Mouse (Mus musculus): ENCODE measurements around the gene Slc38a2. TPM values are rescaled to one million over a fixed set of nuclear protein-coding genes. Genes with fewer than 3 reads are reported as not detected.

The Slc38a2 gene
- polyA plus RNA-seq, 1 experiment from 2014 or later, result 29.6 TPM

DNA sequence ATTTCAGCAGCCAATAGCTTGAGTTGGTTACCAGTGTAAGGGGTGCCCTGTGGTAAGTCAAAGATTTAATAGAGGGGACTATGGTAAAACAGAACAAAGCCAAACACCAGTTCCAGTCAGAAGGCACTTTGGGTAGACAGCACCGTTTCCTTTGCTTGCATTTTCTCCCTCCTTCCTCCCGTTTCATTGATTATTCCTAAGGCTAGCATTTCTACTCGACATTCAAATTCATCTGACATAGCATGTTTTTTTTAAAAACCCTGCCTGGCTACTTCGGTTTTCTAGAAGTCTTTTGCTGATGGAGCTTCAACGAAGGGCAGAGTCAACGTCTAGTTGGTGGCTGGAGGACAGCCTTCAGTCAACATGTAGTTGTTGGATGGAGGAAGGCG is 16.2 kb upstream of the Slc38a2 start:
- H3K27ac ChIP-seq (ENCODE audit: low read depth), result 0 out of 2 replicates have a peak overlapping the region, but pooled peaks have one; percentile 16
- TF ChIP-seq CTCF (IDR thresholded peaks at IDR 0.05; ENCODE audit: low read depth) (no peak), EP300 (IDR thresholded peaks at IDR 0.05; ENCODE audit: low read depth) (no peak)

DNA sequence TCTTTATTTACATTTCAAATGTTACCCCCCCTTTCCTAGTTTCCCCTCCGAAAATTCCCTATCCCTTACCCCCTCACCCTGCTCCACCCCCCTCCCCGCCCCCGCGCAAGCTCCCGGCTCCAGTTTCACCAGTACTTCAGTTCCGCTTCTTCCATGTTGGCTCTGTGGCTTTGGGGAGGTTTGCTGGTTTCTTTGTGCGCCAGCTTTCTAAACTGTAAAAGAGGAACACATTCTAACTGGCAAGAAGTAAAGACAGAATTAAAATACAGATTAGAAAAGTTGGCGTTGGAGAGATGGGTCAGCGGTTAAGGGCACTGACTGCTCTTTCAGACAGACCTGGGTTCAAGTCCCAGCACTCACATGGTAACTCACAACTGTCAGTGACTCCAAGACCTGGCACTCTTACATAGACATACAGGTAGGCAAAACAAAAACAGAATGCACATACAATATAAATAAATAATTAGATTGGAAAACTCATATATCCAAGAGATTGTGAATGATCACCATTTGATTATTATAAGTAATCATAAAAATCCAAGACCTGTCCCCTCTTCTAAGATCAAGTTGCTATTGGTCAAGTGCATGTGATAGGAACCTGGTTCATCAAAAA is 15.7 kb upstream of the Slc38a2 start:
- ATAC-seq, result no peak
- H3K4me2 ChIP-seq (ENCODE audit: low read depth, low read length), result peak overlapping the region; percentile 44; the same call in 1 of the 2 replicates
- DNase-seq, result peak; percentile 41
- H3K9ac ChIP-seq (replicated peaks), result no peak overlapping the region
- H3K4me1 ChIP-seq (ENCODE audit: insufficient read depth), result peaks cover 32% of the 10 kb centered on the region
- no peak for TF ChIP-seq CTCF (IDR thresholded peaks at IDR 0.05; ENCODE audit: low read depth)
- no peak for TF ChIP-seq EP300 (IDR thresholded peaks at IDR 0.05; ENCODE audit: low read depth)
- no peak overlapping the region for H3K4me3 ChIP-seq (ENCODE audit: low read depth, low read length)
- H3K27me3 ChIP-seq (ENCODE audit: insufficient read depth, low read length), result no peaks in the 10 kb centered on the region
- 54% methylated on average over 9 of the region's 9 CpGs for WGBS (ENCODE audit: insufficient replicate concordance)
- no peaks in the 10 kb centered on the region for H3K9me3 ChIP-seq (ENCODE audit: low read length)
- H3K27ac ChIP-seq (ENCODE audit: low read depth), result peak overlapping the region; percentile 67
- no peaks in the 10 kb centered on the region for H3K36me3 ChIP-seq (replicated peaks; ENCODE audit: insufficient read depth, low read length)

More for the DNA sequence above, 16.2 kb upstream of the Slc38a2 start:
- H3K4me2 ChIP-seq (ENCODE audit: low read depth, low read length), result no peak overlapping the region
- H3K4me1 ChIP-seq (ENCODE audit: insufficient read depth), result peaks cover 29% of the 10 kb centered on the region
- ATAC-seq (no peak), DNase-seq (no peak)
- H3K27me3 ChIP-seq (ENCODE audit: insufficient read depth, low read length), result no peaks in the 10 kb centered on the region
- no peak overlapping the region for H3K4me3 ChIP-seq (ENCODE audit: low read depth, low read length)
- no peaks in the 10 kb centered on the region for H3K9me3 ChIP-seq (ENCODE audit: low read length)
- WGBS (ENCODE audit: insufficient replicate concordance), result 77% methylated on average over 7 of the region's 7 CpGs
- H3K36me3 ChIP-seq (replicated peaks; ENCODE audit: insufficient read depth, low read length), result no peaks in the 10 kb centered on the region
- H3K9ac ChIP-seq (replicated peaks), result no peak overlapping the region

- DNase-seq (no peak), ATAC-seq (no peak)
- H3K9me3 ChIP-seq (ENCODE audit: low read length), result no peaks in the 10 kb centered on the region
- no peaks in the 10 kb centered on the region for H3K27me3 ChIP-seq (ENCODE audit: insufficient read depth, low read length)
- peaks cover 29% of the 10 kb centered on the region for H3K4me1 ChIP-seq (ENCODE audit: insufficient read depth)
- TF ChIP-seq EP300 (IDR thresholded peaks at IDR 0.05; ENCODE audit: low read depth), result no peak
- TF ChIP-seq CTCF (IDR thresholded peaks at IDR 0.05; ENCODE audit: low read depth), result no peak
- peak overlapping the region; percentile 44 for H3K4me2 ChIP-seq (ENCODE audit: low read depth, low read length)
- H3K27ac ChIP-seq (ENCODE audit: low read depth), result peak overlapping the region; percentile 67; the same call in 1 of the 2 replicates
- WGBS (ENCODE audit: insufficient replicate concordance), result 30% methylated on average over 3 of the region's 3 CpGs
- H3K4me3 ChIP-seq (ENCODE audit: low read depth, low read length), result no peak overlapping the region
- no peak overlapping the region for H3K9ac ChIP-seq (replicated peaks)
- H3K36me3 ChIP-seq (replicated peaks; ENCODE audit: insufficient read depth, low read length), result no peaks in the 10 kb centered on the region
Observed at GRCm38 (mm10) chr15:96714676-96715016, 15.1 kb upstream of the Slc38a2 start.

GRCm38 (mm10) chr15:96713758-96714675 is 14.5 kb upstream of the Slc38a2 start:
- no peak for TF ChIP-seq EP300 (IDR thresholded peaks at IDR 0.05; ENCODE audit: low read depth)
- no peak for TF ChIP-seq CTCF (IDR thresholded peaks at IDR 0.05; ENCODE audit: low read depth)
- peak overlapping the region; percentile 44 for H3K4me2 ChIP-seq (ENCODE audit: low read depth, low read length)

DNA sequence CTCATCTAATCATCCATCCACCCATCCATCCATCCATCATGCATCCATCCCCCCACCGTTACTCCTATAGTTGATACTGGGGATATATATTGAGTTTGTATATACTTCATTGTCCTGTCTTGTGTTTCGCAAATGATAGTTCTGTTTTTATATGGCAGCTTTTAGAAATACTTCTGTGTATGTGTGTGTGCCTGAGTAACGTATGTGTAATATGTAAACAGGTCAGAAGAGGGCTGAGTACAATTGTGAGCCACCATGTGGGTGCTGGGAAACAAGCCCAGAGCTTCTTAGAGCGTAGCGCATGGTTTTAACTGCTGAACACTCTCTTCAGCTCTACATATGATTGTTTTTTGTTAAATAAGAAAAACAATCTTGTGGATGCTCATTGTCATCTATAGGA is 12.8 kb upstream of the Slc38a2 start:
- whole genome bisulfite sequencing (ENCODE audit: insufficient replicate concordance), result 86% methylated on average over 5 of the region's 5 CpGs
- TF ChIP-seq CTCF (IDR thresholded peaks at IDR 0.05; ENCODE audit: low read depth), result no peak
- TF ChIP-seq EP300 (IDR thresholded peaks at IDR 0.05; ENCODE audit: low read depth), result no peak

More at GRCm38 (mm10) chr15:96713758-96714675, 14.5 kb upstream of the Slc38a2 start:
- Histone ChIP-seq H3K36me3 (replicated peaks; ENCODE audit: insufficient read depth, low read length) (no peaks in the 10 kb centered on the region), H3K27me3 (ENCODE audit: insufficient read depth, low read length) (no peaks in the 10 kb centered on the region), H3K4me1 (ENCODE audit: insufficient read depth) (peaks cover 33% of the 10 kb centered on the region), H3K9ac (replicated peaks) (no peak overlapping the region), H3K4me3 (ENCODE audit: low read depth, low read length) (no peak overlapping the region), H3K27ac (ENCODE audit: low read depth) (peak overlapping the region; percentile 67; the same call in 1 of the 2 replicates), H3K9me3 (ENCODE audit: low read length) (no peaks in the 10 kb centered on the region)
- DNase-seq (no peak), ATAC-seq (no peak)
- 89% methylated on average over 5 of the region's 7 CpGs for WGBS (ENCODE audit: insufficient replicate concordance)

DNA sequence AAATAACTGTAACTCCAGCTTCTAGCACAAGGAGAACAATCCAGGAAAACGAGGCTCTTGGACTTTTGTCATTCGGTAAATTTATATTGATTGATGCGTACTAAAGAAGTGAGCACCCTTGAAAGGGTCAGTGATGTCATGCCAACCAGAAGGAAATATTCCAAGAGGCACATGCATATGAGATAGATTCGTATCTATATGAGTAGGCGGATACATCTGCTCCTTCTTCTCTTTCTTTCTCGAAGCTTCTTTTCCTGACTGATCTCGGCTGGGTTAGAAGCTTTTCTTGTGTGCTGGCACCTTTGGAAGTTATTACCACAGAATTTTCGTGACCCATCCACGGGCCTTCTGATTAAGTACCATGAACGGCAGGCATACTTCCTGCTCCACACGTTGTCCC is 12.1 kb upstream of the Slc38a2 start:
- DNase-seq, result no peak

More for the DNA sequence above, 12.8 kb upstream of the Slc38a2 start:
- DNase-seq, result no peak
- no peak overlapping the region for H3K4me3 ChIP-seq (ENCODE audit: low read depth, low read length)
- H3K27me3 ChIP-seq (ENCODE audit: insufficient read depth, low read length), result no peaks in the 10 kb centered on the region
- ATAC-seq, result no peak
- no peak overlapping the region for H3K27ac ChIP-seq (ENCODE audit: low read depth)
- H3K4me1 ChIP-seq (ENCODE audit: insufficient read depth), result peaks cover 36% of the 10 kb centered on the region
- H3K9ac ChIP-seq (replicated peaks), result no peak overlapping the region
- no peaks in the 10 kb centered on the region for H3K9me3 ChIP-seq (ENCODE audit: low read length)
- H3K4me2 ChIP-seq (ENCODE audit: low read depth, low read length), result no peak overlapping the region
- no peaks in the 10 kb centered on the region for H3K36me3 ChIP-seq (replicated peaks; ENCODE audit: insufficient read depth, low read length)

More for the DNA sequence above, 12.1 kb upstream of the Slc38a2 start:
- Histone ChIP-seq H3K4me2 (ENCODE audit: low read depth, low read length) (no peak overlapping the region), H3K4me3 (ENCODE audit: low read depth, low read length) (no peak overlapping the region), H3K4me1 (ENCODE audit: insufficient read depth) (peaks cover 32% of the 10 kb centered on the region), H3K27me3 (ENCODE audit: insufficient read depth, low read length) (no peaks in the 10 kb centered on the region), H3K9me3 (ENCODE audit: low read length) (no peaks in the 10 kb centered on the region), H3K9ac (replicated peaks) (no peak overlapping the region), H3K27ac (ENCODE audit: low read depth) (no peak overlapping the region), H3K36me3 (replicated peaks; ENCODE audit: insufficient read depth, low read length) (no peaks in the 10 kb centered on the region)
- no peak for ATAC-seq
- no peak for TF ChIP-seq EP300 (IDR thresholded peaks at IDR 0.05; ENCODE audit: low read depth)
- TF ChIP-seq CTCF (IDR thresholded peaks at IDR 0.05; ENCODE audit: low read depth), result no peak
- 77% methylated on average over 11 of the region's 11 CpGs for WGBS (ENCODE audit: insufficient replicate concordance)
